Mouse (Mus musculus): Measurements from ENCODE around the gene Actn3.
A peak's percentile ranks its signal among the peaks of the same experiment; 100 is the strongest.

Actn3 gene

GRCm38 (mm10) chr19:4863048-4863447 is 14.7 kb downstream of the Actn3 start:
- no peak for DNase-seq (ENCODE audit: low read depth in 1 of 2, low spot score in 2 of 2)

DNA sequence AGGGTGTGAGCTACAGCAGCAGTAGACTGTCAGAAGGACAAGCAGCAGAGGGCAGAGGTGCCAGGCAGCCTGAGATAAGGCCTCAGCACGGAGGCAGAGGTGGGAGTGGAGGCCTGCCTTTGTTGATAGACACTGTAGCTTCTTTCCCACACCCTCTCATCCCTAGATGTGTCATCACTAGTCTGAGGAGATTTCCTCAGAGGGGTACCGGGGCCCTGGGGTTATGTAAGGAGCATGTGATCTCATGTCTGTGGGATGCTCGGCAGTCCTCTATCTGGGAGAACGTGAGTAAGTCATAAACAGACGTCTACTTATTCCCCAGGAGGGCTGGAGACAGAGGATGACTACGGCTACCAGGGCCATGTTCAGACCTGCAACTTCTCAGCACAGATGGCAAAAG is 18.6 kb downstream of the Actn3 start:
- no peak for DNase-seq (ENCODE audit: low read depth in 1 of 2, low spot score in 2 of 2)

DNA sequence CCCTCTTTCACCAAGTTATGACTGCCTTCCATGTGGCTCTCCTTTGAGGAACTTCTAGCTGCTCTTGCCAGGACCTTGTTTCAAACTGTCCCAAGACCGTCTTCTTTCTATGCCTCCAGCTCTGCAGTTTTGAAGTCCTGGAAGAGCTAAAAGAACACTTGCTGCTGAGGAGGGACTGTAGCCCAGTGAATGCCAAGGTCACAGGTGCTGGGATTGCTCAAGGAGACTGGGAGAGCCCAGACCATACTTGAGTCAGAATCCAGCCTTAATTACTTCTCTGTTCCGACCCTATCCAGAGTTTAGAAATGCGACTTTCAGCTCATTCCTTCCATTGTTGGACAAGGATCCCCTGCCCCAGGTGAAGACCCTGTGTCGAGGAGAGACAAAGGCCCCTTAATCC is 21.8 kb downstream of the Actn3 start:
- no peak for DNase-seq (ENCODE audit: low read depth in 1 of 2, low spot score in 2 of 2)

DNA sequence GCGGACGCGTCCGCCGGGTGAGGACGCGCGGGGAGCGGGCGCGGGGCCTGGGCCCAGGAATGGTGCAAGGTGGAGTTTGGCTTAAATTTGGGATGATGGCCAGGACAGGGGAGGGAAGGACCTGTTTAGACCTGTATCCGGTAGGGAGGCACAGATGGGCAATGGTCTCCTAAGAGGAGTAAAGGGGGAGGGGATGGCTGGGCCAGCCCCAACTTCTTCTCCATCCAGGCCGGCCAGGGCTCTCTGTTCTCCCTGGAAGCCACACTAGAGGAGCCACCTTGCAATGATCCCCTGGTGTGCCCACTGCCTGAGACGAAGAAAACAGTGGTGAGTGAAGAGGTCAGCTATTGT is 22.3 kb downstream of the Actn3 start:
- no peak for DNase-seq (ENCODE audit: low read depth in 1 of 2, low spot score in 2 of 2)

- no peak for DNase-seq (ENCODE audit: low read depth in 1 of 2, low spot score in 2 of 2)
Measured at GRCm38 (mm10) chr19:4854552-4855469, 22.9 kb downstream of the Actn3 start, which contains the start of gene Ctsf. Gene Ctsf, plus strand, starts transcription at chr19:4855130.

- DNase-seq (ENCODE audit: low read depth in 1 of 2, low spot score in 2 of 2): no peak
Measured at GRCm38 (mm10) chr19:4850281-4850680, 27.4 kb downstream of the Actn3 start.

GRCm38 (mm10) chr19:4849800-4850199 is 27.9 kb downstream of the Actn3 start:
- no peak for DNase-seq (ENCODE audit: low read depth in 1 of 2, low spot score in 2 of 2)

- DNase-seq (ENCODE audit: low read depth in 1 of 2, low spot score in 2 of 2): no peak
Measured at GRCm38 (mm10) chr19:4847490-4847889, 30.2 kb downstream of the Actn3 start.

GRCm38 (mm10) chr19:4845846-4846245 is 31.9 kb downstream of the Actn3 start:
- no peak for DNase-seq (ENCODE audit: low read depth in 1 of 2, low spot score in 2 of 2)

DNA sequence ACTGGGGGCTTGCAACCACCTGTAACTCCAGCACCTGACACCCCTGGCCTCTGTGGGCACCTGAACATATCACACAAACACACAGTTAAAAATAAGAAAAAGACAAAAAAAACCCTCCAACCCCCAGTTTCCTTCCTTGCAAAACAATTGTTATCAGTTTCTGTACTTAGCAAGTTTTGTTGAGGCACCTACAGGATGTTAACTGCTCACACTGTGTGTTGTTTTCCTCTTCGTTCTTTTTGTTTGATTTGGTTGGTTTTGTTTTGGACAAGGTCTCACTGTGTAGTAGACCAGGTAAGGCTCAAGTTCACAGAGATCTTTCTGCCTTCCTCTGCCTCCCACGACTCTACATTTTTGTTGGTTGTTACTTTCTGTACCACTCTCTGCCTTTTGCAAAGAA is 35.1 kb downstream of the Actn3 start:
- no peak for DNase-seq (ENCODE audit: low read depth in 1 of 2, low spot score in 2 of 2)

GRCm38 (mm10) chr19:4840848-4841247 is 36.9 kb downstream of the Actn3 start:
- no peak for DNase-seq (ENCODE audit: low read depth in 1 of 2, low spot score in 2 of 2)

DNA sequence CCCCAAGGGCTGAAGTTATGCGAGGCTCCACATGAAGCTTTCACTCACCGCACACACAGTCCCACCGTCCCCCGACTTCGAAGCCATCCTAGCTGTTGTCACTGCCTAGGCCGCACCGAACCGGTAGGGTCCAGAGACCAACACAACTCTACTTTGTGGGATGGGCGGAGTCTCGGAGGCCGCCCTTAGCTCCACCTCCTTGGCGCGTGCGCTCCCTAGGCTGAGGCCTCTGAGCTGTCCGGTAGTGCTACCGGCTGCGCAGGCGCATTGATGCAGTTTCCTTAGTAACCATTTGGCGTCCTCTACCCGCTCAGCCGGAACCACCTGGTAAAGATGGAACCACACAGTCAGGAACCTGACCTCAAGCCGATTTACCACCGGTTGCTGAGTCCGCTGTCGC is 38.6 kb downstream of the Actn3 start, which contains the start of the genes Ccs and Ccdc87:
Gene Ccs (minus strand): TSS at position 184 of the 400 bp plus-strand sequence.
Gene Ccdc87 (plus strand): TSS at position 218 of the 400 bp plus-strand sequence.
- DNase-seq (ENCODE audit: low read depth in 1 of 2, low spot score in 2 of 2): peak; percentile 88 to 92

DNA sequence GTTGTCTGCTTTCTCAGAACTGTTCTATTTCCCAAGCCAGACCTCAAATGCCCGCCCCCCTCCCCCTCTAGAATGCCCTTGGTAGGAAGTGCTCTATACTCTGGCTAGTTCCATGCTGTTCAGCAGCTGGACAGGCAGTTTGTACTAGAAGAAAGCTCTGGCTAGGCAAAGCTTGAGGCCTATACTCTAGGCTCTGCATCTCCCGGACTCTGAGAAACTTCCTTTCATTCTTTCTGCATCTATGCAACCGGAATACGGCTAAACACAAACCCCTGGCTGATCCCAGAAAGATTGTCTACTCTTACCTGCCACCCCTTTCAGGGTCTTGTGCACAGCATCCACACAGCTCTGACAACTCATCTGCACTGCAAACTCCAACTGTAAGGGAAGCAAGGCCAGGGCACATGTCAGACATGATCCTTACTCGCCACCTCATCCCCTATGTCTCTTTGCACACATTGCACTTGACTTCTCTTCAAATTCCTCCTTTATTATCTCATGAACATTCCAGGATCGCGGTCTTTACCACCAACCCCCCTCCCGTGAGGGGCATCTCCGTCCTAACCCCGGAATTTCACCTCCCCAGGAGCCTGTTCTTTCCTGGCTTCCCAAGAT is 39.1 kb downstream of the Actn3 start:
- DNase-seq (ENCODE audit: low read depth in 1 of 2, low spot score in 2 of 2): no peak

DNA sequence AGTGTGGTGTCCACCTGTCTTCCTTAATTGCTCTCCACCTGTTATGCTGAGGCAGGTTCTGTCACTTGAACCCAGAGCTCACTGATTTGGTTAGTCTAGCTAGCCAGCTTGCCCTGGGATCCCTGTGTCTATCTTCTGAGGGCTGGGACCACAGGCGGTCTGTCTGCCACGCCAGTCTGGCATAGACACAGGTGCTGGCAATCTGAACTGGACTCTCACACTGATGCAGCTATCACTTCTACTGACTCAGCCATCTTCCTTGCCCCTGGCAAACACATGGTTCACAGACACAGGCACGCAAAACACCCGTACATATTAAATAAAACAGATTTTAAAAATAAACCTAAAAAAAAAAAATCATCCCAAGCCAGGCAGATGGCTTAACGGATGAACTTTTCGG is 40.7 kb downstream of the Actn3 start:
- DNase-seq (ENCODE audit: low read depth in 1 of 2, low spot score in 2 of 2): no peak

DNA sequence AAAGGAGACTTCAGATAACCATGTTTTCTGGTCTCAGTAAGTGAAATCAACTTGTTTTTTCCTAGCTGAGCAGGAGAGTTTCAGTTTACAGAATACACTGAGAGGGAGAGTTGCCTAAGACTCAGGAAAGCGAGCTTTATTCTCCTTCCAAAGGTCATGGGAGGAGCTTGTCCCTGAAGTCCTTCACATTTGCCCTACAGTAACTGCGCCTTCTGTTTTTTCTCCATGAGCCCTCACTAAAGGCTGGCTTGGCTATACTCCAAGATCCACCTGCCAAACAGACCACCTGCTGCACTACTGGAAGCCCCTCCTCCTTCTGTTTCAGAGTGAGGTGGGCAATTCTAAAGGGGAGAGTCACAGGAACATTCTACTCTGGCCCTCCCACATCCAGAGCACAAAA is 41.6 kb downstream of the Actn3 start:
- DNase-seq (ENCODE audit: low read depth in 1 of 2, low spot score in 2 of 2): no peak

DNA sequence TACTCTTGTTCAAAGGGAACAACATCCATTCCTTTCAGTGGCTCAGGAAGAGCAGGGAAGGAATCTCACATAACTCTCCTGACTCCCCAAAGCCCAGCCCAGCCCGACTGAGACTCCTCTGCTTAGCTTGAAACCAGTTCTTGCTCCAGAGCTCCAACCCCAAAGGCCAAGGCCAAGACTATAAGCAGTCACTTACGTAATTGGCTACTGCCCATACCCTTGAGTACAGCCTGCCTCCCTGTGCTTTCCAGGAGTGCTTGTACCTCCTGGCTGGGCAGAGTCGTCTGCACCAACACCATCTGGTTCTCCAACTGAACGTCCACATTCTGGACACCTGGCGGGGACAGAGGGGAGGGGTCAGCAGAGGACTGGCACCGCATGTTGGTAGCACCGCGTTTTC is 43.7 kb downstream of the Actn3 start:
- no peak for DNase-seq (ENCODE audit: low read depth in 1 of 2, low spot score in 2 of 2)

- no peak for DNase-seq (ENCODE audit: low read depth in 1 of 2, low spot score in 2 of 2)
Measured at GRCm38 (mm10) chr19:4829156-4829555, 48.6 kb downstream of the Actn3 start.

GRCm38 (mm10) chr19:4828444-4829114 is 49.1 kb downstream of the Actn3 start:
- DNase-seq (ENCODE audit: low read depth in 1 of 2, low spot score in 2 of 2): no peak

- DNase-seq (ENCODE audit: low read depth in 1 of 2, low spot score in 2 of 2): no peak
Measured at GRCm38 (mm10) chr19:4820678-4821303, 56.9 kb downstream of the Actn3 start.

GRCm38 (mm10) chr19:4817182-4817835 is 60.4 kb downstream of the Actn3 start:
- no peak for DNase-seq (ENCODE audit: low read depth in 1 of 2, low spot score in 2 of 2)

- DNase-seq (ENCODE audit: low read depth in 1 of 2, low spot score in 2 of 2): peak in 1 of 2 experiments; percentile 30
Measured at GRCm38 (mm10) chr19:4813015-4813414, 64.7 kb downstream of the Actn3 start.

Data from monocyte, adult 2 months (primary cell).